Mouse (Mus musculus): Measurements from ENCODE around the gene Srp54a. TPM values are rescaled to one million over a fixed set of nuclear protein-coding genes. Genes with fewer than 3 reads are reported as not detected.
A peak's percentile ranks its signal among the peaks of the same experiment; 100 is the strongest.
"Not testable (repeated sequence)": the region's sequence is repeated elsewhere in the genome, so short reads cannot be mapped to it uniquely, and the experiment has no call there.

The Srp54a gene
- polyA plus RNA-seq, 1 experiment from 2014 or later: 196 TPM

- Histone ChIP-seq H3K4me1 (replicated peaks) (no peaks in the 10 kb centered on the region), H3K9me3 (no peaks in the 10 kb centered on the region)
These were observed 19.1 kb upstream of the Srp54a start for GRCm38 (mm10) chr12:55061006-55061405.

DNA sequence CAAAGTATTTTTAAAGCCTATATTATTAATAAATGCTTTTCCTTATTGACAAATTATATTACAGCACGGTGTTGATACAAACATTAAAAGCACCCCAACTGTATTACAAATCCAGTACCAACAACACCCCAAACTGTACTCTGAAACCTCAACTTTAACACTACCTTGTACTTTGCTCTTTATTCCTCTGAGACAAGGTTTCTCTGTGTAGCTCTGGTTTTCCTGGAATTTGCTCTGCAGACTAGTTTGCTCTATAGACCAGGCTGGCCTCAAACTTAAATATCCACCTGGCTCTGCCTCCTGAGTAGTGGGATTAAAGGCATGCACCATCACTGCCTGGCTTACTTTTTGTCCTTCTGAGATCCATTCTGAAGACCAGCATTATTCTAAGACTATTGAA is 17.9 kb upstream of the Srp54a start:
- no peak for ATAC-seq (ENCODE audit: low FRiP score)
- H3K4me1 ChIP-seq (replicated peaks): no peaks in the 10 kb centered on the region
- 96% methylated on average over 1 of the region's 1 CpGs for WGBS
- H3K27me3 ChIP-seq: no peaks in the 10 kb centered on the region
- no peaks in the 10 kb centered on the region for H3K9me3 ChIP-seq
- H3K4me2 ChIP-seq: no peak overlapping the region
- no peak overlapping the region for H3K4me3 ChIP-seq
- H3K36me3 ChIP-seq: peaks cover 12% of the 10 kb centered on the region; the same call in 1 of the 2 replicates
- no peak overlapping the region for H3K9ac ChIP-seq
- H3K27ac ChIP-seq: no peak overlapping the region

More at GRCm38 (mm10) chr12:55061006-55061405, 19.1 kb upstream of the Srp54a start:
- Histone ChIP-seq H3K4me3 (no peak overlapping the region), H3K4me2 (no peak overlapping the region), H3K36me3 (peaks cover 19% of the 10 kb centered on the region), H3K27me3 (no peaks in the 10 kb centered on the region), H3K9ac (no peak overlapping the region), H3K27ac (no peak overlapping the region)
- no peak for ATAC-seq (ENCODE audit: low FRiP score)
- 76% methylated on average over 10 of the region's 10 CpGs for WGBS

DNA sequence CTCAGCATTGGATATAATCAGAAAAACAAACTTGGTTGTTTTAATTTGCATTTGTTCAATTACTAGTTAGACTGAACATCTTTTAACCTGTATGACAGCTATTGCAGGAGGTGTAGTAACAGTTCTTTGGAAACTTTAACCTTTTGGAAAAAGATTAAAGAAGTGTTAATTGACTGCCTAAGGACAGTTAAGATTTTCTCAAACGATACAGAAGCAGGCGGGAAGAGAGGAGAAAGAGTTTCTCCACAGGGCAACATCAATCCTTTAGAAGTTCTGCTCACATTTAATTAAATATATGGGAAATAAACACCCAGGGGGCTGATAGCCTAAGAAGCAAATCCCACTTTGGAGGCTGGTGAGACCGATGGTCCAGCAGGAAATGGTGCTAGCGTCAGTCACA is 7.6 kb upstream of the Srp54a start:
- Histone ChIP-seq H3K4me2 (no peak overlapping the region), H3K27ac (no peak overlapping the region), H3K36me3 (peaks cover 4% of the 10 kb centered on the region; the same call in 1 of the 2 replicates), H3K9ac (no peak overlapping the region), H3K9me3 (no peaks in the 10 kb centered on the region), H3K4me3 (no peak overlapping the region), H3K4me1 (replicated peaks) (no peaks in the 10 kb centered on the region), H3K27me3 (no peaks in the 10 kb centered on the region)
- whole genome bisulfite sequencing: 83% methylated on average over 4 of the region's 4 CpGs
- no peak for ATAC-seq (ENCODE audit: low FRiP score)

- no peaks in the 10 kb centered on the region for H3K9me3 ChIP-seq
- H3K27me3 ChIP-seq: no peaks in the 10 kb centered on the region
- ATAC-seq (ENCODE audit: low FRiP score): no peak
- no peaks in the 10 kb centered on the region for H3K36me3 ChIP-seq
- no peak overlapping the region for H3K9ac ChIP-seq
- no peaks in the 10 kb centered on the region for H3K4me1 ChIP-seq (replicated peaks)
- H3K4me3 ChIP-seq: no peak overlapping the region
- H3K4me2 ChIP-seq: no peak overlapping the region
- WGBS: 96% methylated on average over 7 of the region's 7 CpGs
- no peak overlapping the region for H3K27ac ChIP-seq
These were observed 6.4 kb upstream of the Srp54a start for GRCm38 (mm10) chr12:55073686-55074085.

- Histone ChIP-seq H3K4me2 (no peak overlapping the region), H3K36me3 (no peaks in the 10 kb centered on the region), H3K9me3 (no peaks in the 10 kb centered on the region), H3K4me1 (replicated peaks) (peaks cover 3% of the 10 kb centered on the region; the same call in 1 of the 2 replicates), H3K4me3 (no peak overlapping the region), H3K9ac (no peak overlapping the region), H3K27me3 (no peaks in the 10 kb centered on the region), H3K27ac (no peak overlapping the region)
- WGBS: 94% methylated on average over 2 of the region's 2 CpGs
- no peak for ATAC-seq (ENCODE audit: low FRiP score)
These were observed 4.8 kb upstream of the Srp54a start for GRCm38 (mm10) chr12:55075296-55075695.

GRCm38 (mm10) chr12:55078706-55079105 is 1.4 kb upstream of the Srp54a start:
- H3K27me3 ChIP-seq; ATAC-seq (ENCODE audit: low FRiP score); H3K36me3 ChIP-seq; H3K9ac ChIP-seq; H3K27ac ChIP-seq; H3K4me3 ChIP-seq; H3K4me2 ChIP-seq; H3K9me3 ChIP-seq; H3K4me1 ChIP-seq (replicated peaks): not testable (repeated sequence)
- 46% methylated on average over 2 of the region's 2 CpGs for WGBS

- H3K9ac ChIP-seq: peak overlapping the region; percentile 80
- not testable (repeated sequence) for H3K9me3 ChIP-seq; H3K27me3 ChIP-seq; H3K4me1 ChIP-seq (replicated peaks); H3K36me3 ChIP-seq; ATAC-seq (ENCODE audit: low FRiP score)
- H3K4me2 ChIP-seq: peak overlapping the region; percentile 54
- H3K27ac ChIP-seq: peak overlapping the region; percentile 89
- peak overlapping the region; percentile 66 for H3K4me3 ChIP-seq
- WGBS: 0% methylated on average over 25 of the region's 25 CpGs
These were observed 510 bp downstream of the Srp54a start for GRCm38 (mm10) chr12:55080601-55080942.

DNA sequence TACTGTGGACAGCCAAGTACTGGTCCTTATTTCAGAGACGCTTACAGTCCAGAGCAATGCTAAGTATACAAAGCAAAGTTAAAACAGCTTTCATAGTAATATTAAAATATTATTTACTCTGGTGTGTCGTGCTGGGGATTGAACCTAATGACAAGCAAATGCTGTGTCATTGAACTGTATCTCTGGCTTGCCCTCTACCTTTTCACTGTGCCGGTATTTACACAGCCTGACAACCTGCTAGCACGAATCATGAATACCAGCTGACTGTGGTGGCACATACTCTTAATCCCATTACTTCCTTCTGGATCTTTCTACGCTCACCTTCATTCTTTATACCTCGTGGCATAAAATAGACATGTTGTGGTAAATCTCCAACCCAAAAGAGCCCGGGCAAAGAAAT is 12.1 kb downstream of the Srp54a start:
- not testable (repeated sequence) for H3K9me3 ChIP-seq; H3K27ac ChIP-seq; H3K4me3 ChIP-seq; H3K4me1 ChIP-seq (replicated peaks); H3K27me3 ChIP-seq; H3K4me2 ChIP-seq; H3K9ac ChIP-seq; H3K36me3 ChIP-seq; ATAC-seq (ENCODE audit: low FRiP score)
- WGBS: 97% methylated on average over 2 of the region's 7 CpGs

GRCm38 (mm10) chr12:55112616-55113015 is 32.6 kb downstream of the Srp54a start:
- not testable (repeated sequence) for H3K4me1 ChIP-seq (replicated peaks); H3K4me3 ChIP-seq; H3K36me3 ChIP-seq; H3K4me2 ChIP-seq; H3K9ac ChIP-seq; ATAC-seq (ENCODE audit: low FRiP score); H3K27me3 ChIP-seq; H3K27ac ChIP-seq; H3K9me3 ChIP-seq
- WGBS: no CpG with 5 or more reads among the region's 7 CpGs

- not testable (repeated sequence) for H3K36me3 ChIP-seq
These were observed 44.2 kb downstream of the Srp54a start, which contains the start of gene Fam177a for GRCm38 (mm10) chr12:55124242-55124641. Fam177a (plus strand) TSS chr12:55124469.

DNA sequence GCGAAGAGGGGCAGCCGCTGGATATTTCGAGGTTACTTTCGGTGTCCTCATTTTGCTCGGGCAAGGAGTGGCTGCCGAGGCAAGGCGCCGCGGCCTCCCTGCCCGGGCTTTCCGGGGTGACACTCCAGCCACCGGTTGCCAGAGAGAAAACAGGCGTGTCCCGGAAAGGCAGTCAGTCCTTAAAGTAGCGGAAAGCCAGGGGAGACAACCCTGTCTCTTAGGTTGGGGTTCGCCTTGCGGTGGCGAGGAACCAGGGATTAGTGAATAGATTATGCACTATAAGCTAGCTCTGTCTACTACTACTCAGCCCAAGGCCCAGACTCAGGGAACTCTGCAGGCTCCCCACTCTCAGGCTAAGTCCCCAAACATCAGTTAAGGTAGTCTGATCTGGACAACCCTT is 44.7 kb downstream of the Srp54a start:
- not testable (repeated sequence) for H3K9ac ChIP-seq; H3K4me3 ChIP-seq; H3K4me2 ChIP-seq; H3K4me1 ChIP-seq (replicated peaks); H3K9me3 ChIP-seq; H3K27ac ChIP-seq; H3K36me3 ChIP-seq; H3K27me3 ChIP-seq
- WGBS: no CpG with 5 or more reads among the region's 18 CpGs
- ATAC-seq (ENCODE audit: low FRiP score): peak; percentile 73

More at GRCm38 (mm10) chr12:55124242-55124641, 44.2 kb downstream of the Srp54a start, which contains the start of gene Fam177a:
- H3K4me2 ChIP-seq; H3K4me3 ChIP-seq; H3K27ac ChIP-seq; H3K9ac ChIP-seq; H3K4me1 ChIP-seq (replicated peaks); H3K27me3 ChIP-seq; H3K9me3 ChIP-seq: not testable (repeated sequence)
- peak; percentile 97 for ATAC-seq (ENCODE audit: low FRiP score)
- no CpG with 5 or more reads among the region's 40 CpGs for WGBS

- not testable (repeated sequence) for H3K4me2 ChIP-seq; H3K9me3 ChIP-seq; H3K27me3 ChIP-seq; ATAC-seq (ENCODE audit: low FRiP score); H3K9ac ChIP-seq; H3K27ac ChIP-seq; H3K4me3 ChIP-seq; H3K36me3 ChIP-seq; H3K4me1 ChIP-seq (replicated peaks)
- WGBS: no CpG with 5 or more reads among the region's 6 CpGs
These were observed 55.5 kb downstream of the Srp54a start for GRCm38 (mm10) chr12:55135540-55135939.

GRCm38 (mm10) chr12:55137859-55138258 is 57.8 kb downstream of the Srp54a start:
- no CpG with 5 or more reads among the region's 6 CpGs for WGBS

More at GRCm38 (mm10) chr12:55137859-55138258, 57.8 kb downstream of the Srp54a start:
- not testable (repeated sequence) for H3K36me3 ChIP-seq; H3K27me3 ChIP-seq; H3K4me2 ChIP-seq; H3K9me3 ChIP-seq; H3K9ac ChIP-seq; H3K4me1 ChIP-seq (replicated peaks); H3K4me3 ChIP-seq; ATAC-seq (ENCODE audit: low FRiP score); H3K27ac ChIP-seq

All from hindbrain, embryonic 13.5 days (tissue).